Mouse (Mus musculus) megakaryocyte, embryonic 14.5 days (primary cell): Measurements from ENCODE around the gene Slc18a2. TPM values are rescaled to one million over a fixed set of nuclear protein-coding genes. Genes with fewer than 3 reads are reported as not detected.
A peak's percentile ranks its signal among the peaks of the same experiment; 100 is the strongest.

Experiments used
- H3K27me3 ChIP-seq: replicated peaks from 2 replicates; pipeline ENCODE3; 2012; ENCODE audit warnings: inconsistent platforms
- H3K36me3 ChIP-seq: replicated peaks from 2 replicates; pipeline ENCODE3; 2012; ENCODE audit warnings: low read length, inconsistent platforms, mixed read lengths
- H3K4me1 ChIP-seq: 2 replicates; pipeline ENCODE4 v1.6.1; 2012; ENCODE audit warnings: inconsistent platforms
- H3K4me3 ChIP-seq: replicated peaks from 2 replicates; pipeline ENCODE3; 2012; ENCODE audit warnings: moderate library complexity, mild to moderate bottlenecking, inconsistent platforms
- H3K9me3 ChIP-seq: 2 replicates; pipeline ENCODE4 v1.6.1; 2012; ENCODE audit warnings: inconsistent platforms
- FLI1 ChIP-seq: IDR thresholded peaks from 2 replicates; pipeline ENCODE4 v1.6.1; 2012; ENCODE audit warnings: low read length, inconsistent platforms, mixed read lengths
- GATA1 ChIP-seq: IDR thresholded peaks from 3 replicates; pipeline ENCODE4 v1.6.1; 2012; ENCODE audit warnings: mixed read lengths, low read length, inconsistent platforms, borderline replicate concordance
- polyA plus RNA-seq: library from polyadenylated mRNA; stranded (reverse); fragments of >175 nt; gene quantifications from 2 replicates; pipeline ENCODE4 v1.2.3, GENCODE M21; 2012; ENCODE audit warnings: low replicate concordance; ENCODE audit not compliant: insufficient read depth

Slc18a2 gene
- polyA plus RNA-seq, 1 experiment, result 1.4 TPM

DNA sequence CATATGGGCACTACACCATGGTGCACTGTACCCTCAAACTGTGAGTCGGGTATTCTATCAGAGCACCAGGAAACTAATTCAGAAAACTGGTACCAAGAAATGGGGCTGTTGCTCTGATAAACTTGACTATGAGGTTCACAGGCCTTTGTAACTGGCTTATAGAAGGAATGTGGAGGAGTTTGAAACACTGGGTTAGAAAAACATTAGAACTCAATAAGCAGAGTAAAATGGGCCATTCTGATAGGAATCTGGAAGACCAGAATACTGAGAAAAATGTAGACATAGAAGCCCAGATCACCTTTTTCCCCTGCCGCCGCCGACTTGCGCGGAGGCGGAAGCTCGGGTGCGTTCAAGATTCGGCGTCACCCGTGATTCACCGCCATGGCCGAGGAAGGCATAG lies 61.3 kb downstream of the Slc18a2 start, which contains the start of gene Rps12-ps3:
Gene Rps12-ps3 (plus strand): TSS at position 301 of the 400 bp plus-strand sequence.
- Histone ChIP-seq H3K27me3 (no peaks in the 10 kb centered on the region), H3K4me3 (no peak within 1 kb of the TSS), H3K9me3 (no peaks in the 10 kb centered on the region), H3K4me1 (peaks cover 41% of the 10 kb centered on the region), H3K36me3 (peaks cover 45% of the 10 kb centered on the region)
- TF ChIP-seq GATA1 (no peak), FLI1 (no peak)

DNA sequence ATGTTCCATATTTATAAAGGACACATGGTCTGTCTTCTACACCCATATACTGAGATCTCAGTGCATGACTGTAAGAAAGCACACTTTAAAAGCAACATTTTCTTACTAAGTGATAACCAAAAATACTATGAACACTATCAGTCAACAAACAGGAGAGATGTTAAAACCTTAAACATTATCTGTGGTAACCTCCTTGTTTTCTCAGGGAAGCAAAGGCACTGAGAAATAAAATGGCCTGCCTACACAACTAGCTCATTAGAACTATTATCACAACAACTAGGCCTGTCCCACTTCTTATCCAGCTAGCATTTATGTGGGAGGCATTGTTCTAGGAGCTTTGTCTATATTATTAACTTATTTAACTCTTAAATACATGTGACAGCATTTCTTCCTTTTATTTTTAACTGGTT lies 70.1 kb downstream of the Slc18a2 start:
- TF ChIP-seq FLI1 (no peak), GATA1 (no peak)
- Histone ChIP-seq H3K36me3 (peaks cover 21% of the 10 kb centered on the region), H3K4me1 (peaks cover 43% of the 10 kb centered on the region; the same call in 1 of the 2 replicates), H3K9me3 (no peaks in the 10 kb centered on the region), H3K4me3 (no peak overlapping the region), H3K27me3 (no peaks in the 10 kb centered on the region)

DNA sequence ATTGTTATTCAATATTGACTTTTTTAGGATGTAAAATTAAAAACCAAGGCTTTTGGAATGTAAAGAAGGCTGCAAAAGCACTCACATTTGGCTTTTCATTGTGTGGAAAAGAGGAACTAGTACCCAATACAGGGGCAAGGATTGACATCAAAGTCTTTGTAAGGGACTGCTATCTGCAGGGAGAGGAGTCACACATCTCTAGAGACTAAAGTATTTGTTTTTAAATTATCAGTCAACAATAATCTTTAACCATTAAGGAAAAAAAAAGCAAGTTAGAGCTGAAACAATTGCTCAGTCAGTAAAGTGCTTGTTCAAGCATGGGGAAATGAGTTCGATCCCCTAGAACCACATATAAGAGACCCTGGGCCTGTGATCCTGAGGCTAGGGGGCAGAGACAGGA lies 76.0 kb downstream of the Slc18a2 start:
- TF ChIP-seq GATA1, result no peak
- no peak for TF ChIP-seq FLI1
- Histone ChIP-seq H3K4me1 (peaks cover 60% of the 10 kb centered on the region), H3K4me3 (no peak overlapping the region), H3K9me3 (no peaks in the 10 kb centered on the region), H3K27me3 (no peaks in the 10 kb centered on the region), H3K36me3 (peaks cover 14% of the 10 kb centered on the region)

DNA sequence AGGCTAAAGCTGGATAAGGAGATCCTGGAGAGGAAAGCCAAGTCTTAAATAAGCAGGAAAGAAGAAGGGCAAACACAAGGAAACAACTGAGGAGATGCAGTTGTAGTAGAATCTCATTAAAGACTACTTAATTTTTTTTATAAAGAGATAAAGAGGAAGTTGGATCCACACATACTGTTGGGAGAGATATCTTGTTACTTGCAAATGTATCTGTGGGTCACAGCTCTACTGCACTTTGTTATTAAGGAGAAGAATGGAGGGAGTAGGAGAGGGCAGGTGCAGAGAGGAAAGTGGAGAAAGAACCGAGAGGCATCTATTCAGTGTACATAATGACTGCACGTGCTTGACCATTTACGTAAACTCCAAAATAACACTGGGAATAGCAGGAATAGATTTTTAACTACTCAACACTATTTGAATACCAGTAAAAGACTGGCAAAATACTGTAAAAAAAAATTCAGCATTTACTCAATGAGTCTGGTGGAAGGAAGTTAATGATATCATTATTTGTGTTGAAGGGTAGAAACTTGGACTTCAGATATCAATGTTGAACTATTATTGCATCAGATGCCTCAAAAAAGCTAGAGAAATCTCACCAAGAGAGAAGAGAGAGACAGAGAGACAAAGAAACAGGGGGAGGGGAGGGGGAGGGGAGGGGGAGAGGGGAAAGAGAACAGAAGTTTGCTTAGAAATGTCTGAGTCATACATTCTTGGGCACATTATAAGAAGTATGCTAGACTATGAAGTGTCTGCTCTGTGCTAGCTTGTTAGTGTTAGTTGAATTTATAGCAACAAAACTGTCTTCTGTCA lies 77.4 kb downstream of the Slc18a2 start:
- Histone ChIP-seq H3K36me3 (peaks cover 13% of the 10 kb centered on the region), H3K4me1 (peaks cover 59% of the 10 kb centered on the region), H3K4me3 (no peak overlapping the region), H3K27me3 (no peaks in the 10 kb centered on the region), H3K9me3 (no peaks in the 10 kb centered on the region)
- no peak for TF ChIP-seq FLI1
- TF ChIP-seq GATA1, result no peak

DNA sequence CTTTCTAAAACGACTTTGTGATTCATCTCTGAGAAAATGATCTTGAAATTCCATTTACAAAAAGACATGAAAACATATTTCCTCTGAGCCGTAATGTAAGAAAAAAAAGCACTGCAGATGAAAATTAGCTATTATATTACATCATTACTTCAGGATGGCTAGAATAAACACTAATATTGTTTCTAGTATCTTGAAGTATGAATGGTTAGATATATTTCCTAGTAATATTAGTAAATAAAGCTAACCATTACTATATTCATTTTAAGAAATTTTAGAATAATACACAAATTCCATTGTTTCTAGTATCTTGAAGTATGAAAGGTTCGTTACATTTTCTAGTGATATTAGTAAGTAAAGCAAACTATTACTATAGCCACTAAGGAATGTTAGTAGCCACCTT lies 79.2 kb downstream of the Slc18a2 start:
- H3K4me1 ChIP-seq, result peaks cover 69% of the 10 kb centered on the region
- H3K4me3 ChIP-seq, result no peak overlapping the region
- TF ChIP-seq FLI1 (no peak), GATA1 (no peak)
- no peaks in the 10 kb centered on the region for H3K27me3 ChIP-seq
- peaks cover 10% of the 10 kb centered on the region for H3K36me3 ChIP-seq
- H3K9me3 ChIP-seq, result no peaks in the 10 kb centered on the region

DNA sequence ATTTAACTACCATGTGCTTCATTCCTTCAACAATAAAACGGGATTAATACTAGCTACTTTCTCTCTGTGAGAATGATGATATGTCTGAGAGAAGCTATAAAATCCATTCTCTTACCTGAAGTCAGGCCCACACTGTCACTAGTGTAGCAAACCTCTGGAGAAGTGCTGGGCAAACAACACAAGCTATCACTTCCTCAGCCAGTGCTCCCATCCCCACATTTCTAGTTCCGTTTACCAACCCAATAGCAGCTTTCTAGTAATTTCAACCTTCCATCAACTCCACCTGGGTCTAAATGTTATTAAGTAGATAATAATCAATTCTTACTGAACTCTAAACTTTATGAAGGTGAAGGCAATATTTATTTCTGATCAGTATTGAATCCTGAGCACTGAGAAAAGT lies 82.3 kb downstream of the Slc18a2 start:
- peaks cover 2% of the 10 kb centered on the region for H3K36me3 ChIP-seq
- H3K27me3 ChIP-seq, result no peaks in the 10 kb centered on the region
- no peak for TF ChIP-seq FLI1
- no peak for TF ChIP-seq GATA1
- H3K4me3 ChIP-seq, result peak overlapping the region; percentile 100
- H3K9me3 ChIP-seq, result no peaks in the 10 kb centered on the region
- H3K4me1 ChIP-seq, result peaks cover 58% of the 10 kb centered on the region

DNA sequence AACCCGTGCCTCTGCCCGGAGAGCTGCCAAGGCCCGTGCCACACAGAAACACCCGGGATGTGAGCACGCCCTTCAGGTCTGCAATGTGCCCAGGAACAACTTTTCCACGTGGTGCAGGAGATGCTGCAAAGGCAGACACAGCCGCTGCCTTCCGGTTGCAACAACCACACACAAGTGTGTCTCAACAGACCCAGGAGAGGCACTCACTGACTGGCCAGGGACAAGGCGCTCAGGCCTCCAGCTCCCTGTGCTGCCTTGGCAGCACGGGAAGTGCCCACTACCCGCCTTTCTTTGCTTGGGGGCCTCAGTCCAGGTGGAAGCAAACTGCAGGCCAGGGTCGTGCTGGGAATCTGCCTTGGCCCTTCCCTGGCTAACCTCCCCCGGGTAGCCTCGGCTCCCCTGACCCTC lies 83.6 kb downstream of the Slc18a2 start:
- no peak for TF ChIP-seq GATA1
- TF ChIP-seq FLI1, result no peak
- H3K4me1 ChIP-seq, result peaks cover 46% of the 10 kb centered on the region
- H3K9me3 ChIP-seq, result no peaks in the 10 kb centered on the region
- H3K4me3 ChIP-seq, result peak overlapping the region; percentile 100
- H3K27me3 ChIP-seq, result no peaks in the 10 kb centered on the region
- peaks cover 2% of the 10 kb centered on the region for H3K36me3 ChIP-seq

DNA sequence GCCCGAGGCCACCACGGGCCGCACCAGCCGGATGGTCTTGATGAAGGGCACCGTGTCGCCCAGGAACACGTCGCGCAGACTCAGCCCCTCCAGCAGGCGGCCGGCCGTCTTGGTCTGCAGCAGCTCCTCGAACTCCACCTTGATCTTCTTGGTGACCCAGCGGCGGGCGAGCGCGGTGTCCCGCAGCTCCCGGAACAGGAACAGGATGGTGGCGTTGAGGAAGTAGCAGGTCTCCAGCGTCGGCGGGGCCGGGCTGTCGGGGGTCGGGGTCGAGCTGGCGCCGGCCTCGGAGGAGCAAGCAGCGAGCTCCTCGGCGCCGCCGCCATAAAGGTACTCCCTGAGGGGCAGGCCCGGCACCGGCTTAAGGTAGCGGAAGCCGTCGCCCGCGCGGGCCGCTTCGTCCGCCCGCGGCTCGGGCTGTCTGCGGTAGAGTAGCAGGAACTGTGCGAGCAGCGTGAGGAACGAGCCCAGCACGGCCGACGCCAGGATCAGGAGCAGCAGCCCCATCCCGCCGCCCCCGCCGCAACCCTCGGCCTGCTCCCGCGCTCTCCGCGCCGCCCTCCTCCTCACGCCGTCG lies 84.5 kb downstream of the Slc18a2 start:
- H3K27me3 ChIP-seq, result no peaks in the 10 kb centered on the region
- H3K36me3 ChIP-seq, result peaks cover 2% of the 10 kb centered on the region
- H3K4me3 ChIP-seq, result peak overlapping the region; percentile 100
- TF ChIP-seq FLI1 (no peak), GATA1 (no peak)
- no peaks in the 10 kb centered on the region for H3K9me3 ChIP-seq
- H3K4me1 ChIP-seq, result peaks cover 45% of the 10 kb centered on the region

Other genes with a start within 250 kb of the Slc18a2 start
- 0.10 and 0.41 TPM in 2 replicates for gene Shtn1, start 184.8 kb upstream of the Slc18a2 start, polyA plus RNA-seq
- gene Vax1, start 90.8 kb upstream of the Slc18a2 start, polyA plus RNA-seq, result not detected in 2 replicates
- not detected in 2 replicates for gene Kcnk18, start 41.7 kb upstream of the Slc18a2 start, polyA plus RNA-seq
- 5.6 and 40.0 TPM in 2 replicates for gene Rps12-ps3, start 61.4 kb downstream of the Slc18a2 start, polyA plus RNA-seq
- 1.3 and 1.9 TPM in 2 replicates for gene Pdzd8, start 84.9 kb downstream of the Slc18a2 start, polyA plus RNA-seq
- gene Emx2, start 197.5 kb downstream of the Slc18a2 start, polyA plus RNA-seq, result not detected in 2 replicates